Mouse (Mus musculus): ENCODE results near the gene Top2b. TPM values are rescaled to one million over a fixed set of nuclear protein-coding genes. Genes with fewer than 3 reads are reported as not detected.
A peak's percentile ranks its signal among the peaks of the same experiment; 100 is the strongest.

The Top2b gene
- polyA plus RNA-seq, 2 experiments: 73.0 to 91.9 TPM

GRCm38 (mm10) chr14:16433206-16433605 is 68.2 kb downstream of the Top2b start:
- Histone ChIP-seq H3K4me1 (ENCODE audit: control insufficient read depth, insufficient read depth, low read length) (no peaks in the 10 kb centered on the region), H3K27me3 (ENCODE audit: control insufficient read depth, insufficient read depth, low read length) (no peaks in the 10 kb centered on the region), H3K27ac (replicated peaks; ENCODE audit: low read depth, low read length) (no peak overlapping the region), H3K36me3 (ENCODE audit: control insufficient read depth, insufficient read depth, low read length) (peaks cover 51% of the 10 kb centered on the region), H3K4me2 (replicated peaks; ENCODE audit: low read depth, low read length, severe bottlenecking) (no peak overlapping the region), H3K9ac (ENCODE audit: low read depth, low read length, severe bottlenecking) (no peak overlapping the region), H3K4me3 (replicated peaks; ENCODE audit: low read length) (no peak overlapping the region), H3K9me3 (ENCODE audit: control insufficient read depth, low read length) (no peaks in the 10 kb centered on the region)
- DNase-seq (ENCODE audit: low spot score): peak; percentile 53
- 72% methylated on average over 2 of the region's 2 CpGs for WGBS
- ATAC-seq (ENCODE audit: low FRiP score, low read depth): no peak
- no peak for TF ChIP-seq POLR2A (IDR thresholded peaks at IDR 0.05; ENCODE audit: borderline replicate concordance, extremely low read depth, insufficient read depth, insufficient read length)

DNA sequence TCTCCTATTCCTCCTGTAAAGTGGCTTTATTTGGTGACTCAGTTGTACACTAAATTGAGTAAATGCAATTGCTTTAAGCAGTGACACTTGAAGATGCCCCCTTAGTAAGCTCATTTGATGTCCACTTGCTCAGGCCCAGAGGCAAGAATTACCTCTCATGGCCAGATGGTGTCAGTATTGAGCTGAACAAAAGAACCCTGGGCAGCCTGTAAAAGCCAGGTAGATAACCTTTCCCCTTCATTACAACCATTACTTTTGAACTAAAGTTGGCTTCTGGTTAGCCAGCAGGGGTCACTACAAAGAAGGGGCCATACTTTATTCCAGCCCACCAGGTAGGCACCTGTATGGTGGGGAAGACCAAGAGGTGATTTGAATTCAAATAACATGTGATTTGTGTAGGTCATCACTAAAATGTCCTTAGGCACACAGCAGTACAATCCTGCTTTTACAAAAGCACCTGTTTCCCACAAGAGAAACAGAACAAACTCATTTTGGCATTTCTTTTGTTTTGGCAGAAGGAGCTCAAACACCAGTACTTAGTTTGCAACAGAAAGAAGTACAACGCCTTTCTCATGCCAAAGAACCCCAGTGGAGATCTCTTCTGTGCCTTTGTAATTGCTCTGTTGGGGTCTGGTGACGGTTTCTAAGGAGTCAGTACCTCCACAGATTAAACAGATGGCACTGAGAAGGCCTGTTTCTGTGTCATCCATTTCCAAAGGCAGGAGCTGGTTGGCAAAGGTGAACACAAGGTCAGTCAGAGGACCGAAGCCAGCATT is 69.6 kb downstream of the Top2b start:
- ATAC-seq (ENCODE audit: low FRiP score, low read depth): peak; percentile 16; the same call in 1 of the 2 replicates
- whole genome bisulfite sequencing: 80% methylated on average over 3 of the region's 3 CpGs
- H3K36me3 ChIP-seq (ENCODE audit: control insufficient read depth, insufficient read depth, low read length): peaks cover 40% of the 10 kb centered on the region

DNA sequence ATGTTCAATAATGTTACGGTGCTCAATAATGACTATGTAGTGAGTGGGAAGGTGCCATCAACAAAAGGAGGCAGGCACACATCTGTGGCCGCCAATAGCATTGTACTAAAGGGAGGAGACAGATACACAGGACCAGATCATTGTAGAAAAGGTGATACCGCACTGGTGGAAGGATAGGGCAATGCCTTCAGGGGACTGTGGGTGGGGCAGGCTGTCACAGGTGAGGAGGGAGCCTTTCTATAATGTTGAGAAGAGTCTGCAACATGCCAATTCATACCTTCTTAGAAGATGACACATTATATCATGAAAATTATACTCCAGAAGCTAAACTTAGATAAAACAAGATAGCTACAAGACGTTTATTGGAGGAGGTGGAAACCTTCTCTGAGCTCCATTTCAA is 72.4 kb downstream of the Top2b start:
- ATAC-seq (ENCODE audit: low FRiP score, low read depth) (no peak), DNase-seq (ENCODE audit: low spot score) (no peak)
- no peak overlapping the region for H3K27ac ChIP-seq (replicated peaks; ENCODE audit: low read depth, low read length)
- H3K27me3 ChIP-seq (ENCODE audit: control insufficient read depth, insufficient read depth, low read length): no peaks in the 10 kb centered on the region
- no peaks in the 10 kb centered on the region for H3K9me3 ChIP-seq (ENCODE audit: control insufficient read depth, low read length)
- H3K4me3 ChIP-seq (replicated peaks; ENCODE audit: low read length): no peak overlapping the region
- no peak overlapping the region for H3K9ac ChIP-seq (ENCODE audit: low read depth, low read length, severe bottlenecking)
- H3K36me3 ChIP-seq (ENCODE audit: control insufficient read depth, insufficient read depth, low read length): peaks cover 16% of the 10 kb centered on the region
- H3K4me1 ChIP-seq (ENCODE audit: control insufficient read depth, insufficient read depth, low read length): no peaks in the 10 kb centered on the region
- no peak overlapping the region for H3K4me2 ChIP-seq (replicated peaks; ENCODE audit: low read depth, low read length, severe bottlenecking)
- TF ChIP-seq POLR2A (IDR thresholded peaks at IDR 0.05; ENCODE audit: borderline replicate concordance, extremely low read depth, insufficient read depth, insufficient read length): no peak
- 92% methylated on average over 4 of the region's 4 CpGs for WGBS

More for the DNA sequence above, 69.6 kb downstream of the Top2b start:
- H3K4me2 ChIP-seq (replicated peaks; ENCODE audit: low read depth, low read length, severe bottlenecking): no peak overlapping the region
- no peak for TF ChIP-seq POLR2A (IDR thresholded peaks at IDR 0.05; ENCODE audit: borderline replicate concordance, extremely low read depth, insufficient read depth, insufficient read length)
- no peak overlapping the region for H3K4me3 ChIP-seq (replicated peaks; ENCODE audit: low read length)
- H3K9me3 ChIP-seq (ENCODE audit: control insufficient read depth, low read length): no peaks in the 10 kb centered on the region
- peak; percentile 38 for DNase-seq (ENCODE audit: low spot score)
- H3K9ac ChIP-seq (ENCODE audit: low read depth, low read length, severe bottlenecking): no peak overlapping the region
- H3K27me3 ChIP-seq (ENCODE audit: control insufficient read depth, insufficient read depth, low read length): no peaks in the 10 kb centered on the region
- no peak overlapping the region for H3K27ac ChIP-seq (replicated peaks; ENCODE audit: low read depth, low read length)
- H3K4me1 ChIP-seq (ENCODE audit: control insufficient read depth, insufficient read depth, low read length): no peaks in the 10 kb centered on the region

DNA sequence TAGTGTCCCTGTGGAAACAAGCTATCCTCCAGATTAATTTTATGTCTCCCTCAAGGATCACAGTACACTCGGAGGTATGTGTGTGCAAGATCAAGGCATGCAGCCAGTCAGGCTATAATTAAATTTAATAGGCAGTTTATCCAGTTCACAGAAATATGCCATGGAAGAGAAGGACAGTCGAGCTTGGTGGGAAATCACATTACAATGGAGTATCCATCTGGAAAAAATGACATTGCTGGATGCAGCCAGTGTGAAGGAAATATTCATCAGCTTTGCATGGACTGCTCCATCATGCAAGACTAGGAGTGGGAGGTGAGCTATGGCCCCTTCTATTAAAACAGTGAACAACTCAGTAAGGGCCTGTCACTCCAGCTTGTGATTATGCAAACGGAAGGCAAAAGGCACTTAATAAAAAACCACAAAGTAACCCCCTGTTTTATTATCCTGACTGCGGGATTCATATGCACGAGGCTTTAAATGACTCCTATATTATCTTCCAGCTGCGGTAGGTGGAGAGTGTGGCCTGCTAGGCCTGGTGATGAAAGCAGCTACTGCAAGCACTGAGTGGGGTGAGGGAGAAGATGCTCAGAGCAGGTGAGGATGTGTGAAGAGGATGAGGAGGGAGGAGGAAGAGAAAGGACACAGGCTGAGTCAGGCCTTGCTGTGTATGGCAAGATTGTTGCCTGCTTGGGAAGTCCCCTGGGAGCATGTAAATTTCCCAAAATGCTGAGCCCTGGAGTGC is 74.6 kb downstream of the Top2b start:
- Histone ChIP-seq H3K4me2 (replicated peaks; ENCODE audit: low read depth, low read length, severe bottlenecking) (no peak overlapping the region), H3K4me3 (replicated peaks; ENCODE audit: low read length) (no peak overlapping the region), H3K9me3 (ENCODE audit: control insufficient read depth, low read length) (no peaks in the 10 kb centered on the region), H3K27ac (replicated peaks; ENCODE audit: low read depth, low read length) (no peak overlapping the region), H3K36me3 (ENCODE audit: control insufficient read depth, insufficient read depth, low read length) (peaks cover 12% of the 10 kb centered on the region), H3K27me3 (ENCODE audit: control insufficient read depth, insufficient read depth, low read length) (no peaks in the 10 kb centered on the region), H3K9ac (ENCODE audit: low read depth, low read length, severe bottlenecking) (no peak overlapping the region), H3K4me1 (ENCODE audit: control insufficient read depth, insufficient read depth, low read length) (no peaks in the 10 kb centered on the region)
- DNase-seq (ENCODE audit: low spot score) (no peak), ATAC-seq (ENCODE audit: low FRiP score, low read depth) (no peak)
- WGBS: 21% methylated on average over 6 of the region's 6 CpGs
- no peak for TF ChIP-seq POLR2A (IDR thresholded peaks at IDR 0.05; ENCODE audit: borderline replicate concordance, extremely low read depth, insufficient read depth, insufficient read length)

DNA sequence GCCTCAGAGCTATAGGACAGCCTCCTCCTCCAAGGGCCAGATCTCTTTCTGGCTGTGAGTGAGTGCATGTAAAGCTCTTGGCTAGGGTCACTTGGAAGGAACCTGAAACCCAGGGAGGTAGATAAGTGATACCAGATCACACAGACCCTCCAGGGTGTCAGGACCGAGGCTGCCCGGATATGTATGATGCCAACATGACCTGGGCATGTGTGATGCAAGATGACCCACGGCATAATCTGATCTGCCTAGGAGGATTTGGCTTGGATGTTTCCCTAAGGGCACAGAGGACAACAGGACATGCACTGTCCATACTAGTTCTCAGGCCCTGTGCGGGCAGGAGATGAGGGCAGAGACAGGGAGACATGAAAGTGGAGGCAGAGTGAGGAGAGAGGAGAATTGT is 79.9 kb downstream of the Top2b start:
- no peaks in the 10 kb centered on the region; the same call in 1 of the 2 replicates for H3K36me3 ChIP-seq (ENCODE audit: control insufficient read depth, insufficient read depth, low read length)
- 85% methylated on average over 4 of the region's 4 CpGs for WGBS
- H3K9me3 ChIP-seq (ENCODE audit: control insufficient read depth, low read length): no peaks in the 10 kb centered on the region
- H3K4me1 ChIP-seq (ENCODE audit: control insufficient read depth, insufficient read depth, low read length): 0 out of 2 replicates have a peak, but pooled peaks cover 3% of the 10 kb centered on the region
- H3K27me3 ChIP-seq (ENCODE audit: control insufficient read depth, insufficient read depth, low read length): no peaks in the 10 kb centered on the region
- DNase-seq (ENCODE audit: low spot score): no peak
- TF ChIP-seq POLR2A (IDR thresholded peaks at IDR 0.05; ENCODE audit: borderline replicate concordance, extremely low read depth, insufficient read depth, insufficient read length): no peak
- no peak overlapping the region for H3K4me2 ChIP-seq (replicated peaks; ENCODE audit: low read depth, low read length, severe bottlenecking)
- no peak overlapping the region for H3K4me3 ChIP-seq (replicated peaks; ENCODE audit: low read length)
- ATAC-seq (ENCODE audit: low FRiP score, low read depth): no peak
- no peak overlapping the region for H3K27ac ChIP-seq (replicated peaks; ENCODE audit: low read depth, low read length)
- no peak overlapping the region for H3K9ac ChIP-seq (ENCODE audit: low read depth, low read length, severe bottlenecking)

Measured in limb, embryonic 14.5 days (tissue).